Mouse (Mus musculus) T-cell, adult 66 days (primary cell): ENCODE data around the gene Slc27a4. TPM values are rescaled to one million over a fixed set of nuclear protein-coding genes. Genes with fewer than 3 reads are reported as not detected.

Experiments
- total RNA-seq, 2 experiments: library from RNA; stranded (reverse); gene quantifications; 3 replicates in 1 of 2; 4 replicates in 1 of 2; pipeline ENCODE4 v1.2.4; 2023

Slc27a4 gene
- total RNA-seq, result 10 to 100 TPM; 17.1 to 19.7 TPM

DNA sequence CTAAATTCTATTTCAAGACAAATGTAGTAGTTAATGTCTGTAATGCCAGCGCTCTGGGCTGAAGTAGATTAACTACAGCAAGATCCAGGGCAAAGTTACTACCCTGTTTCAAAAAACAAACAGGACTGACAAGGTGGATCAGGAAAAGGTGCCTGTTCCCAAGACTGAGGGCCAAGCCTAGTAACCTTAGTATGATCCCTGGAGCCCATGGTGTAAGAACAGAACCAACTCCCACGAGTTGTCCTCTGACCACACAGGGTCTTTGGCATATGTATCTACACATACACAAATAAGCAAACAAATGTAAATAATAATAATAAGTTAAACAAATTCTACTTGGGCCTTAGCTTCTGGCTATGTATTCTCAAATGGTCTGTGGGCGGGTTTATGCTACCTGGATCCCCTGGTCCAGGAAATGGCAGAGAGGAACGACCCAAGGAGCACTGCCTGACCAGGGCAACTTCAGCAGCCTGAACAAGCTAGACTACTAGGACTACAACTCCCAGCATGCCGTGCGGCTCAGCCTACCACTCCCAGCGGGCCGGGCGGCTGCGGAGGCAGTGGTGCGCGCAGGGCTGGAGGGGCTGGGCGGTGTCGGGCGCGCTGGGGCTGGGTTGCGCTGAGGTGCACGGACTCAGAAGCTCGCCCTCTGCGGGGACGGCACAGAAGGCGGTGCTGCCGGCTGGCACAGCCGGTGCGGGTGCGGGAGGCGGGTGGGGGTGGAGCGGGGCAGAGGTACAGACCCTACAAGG lies at the start of gene Slc27a4:
Slc27a4 (plus strand) TSS at position 560 of the 752 bp plus-strand sequence.

DNA sequence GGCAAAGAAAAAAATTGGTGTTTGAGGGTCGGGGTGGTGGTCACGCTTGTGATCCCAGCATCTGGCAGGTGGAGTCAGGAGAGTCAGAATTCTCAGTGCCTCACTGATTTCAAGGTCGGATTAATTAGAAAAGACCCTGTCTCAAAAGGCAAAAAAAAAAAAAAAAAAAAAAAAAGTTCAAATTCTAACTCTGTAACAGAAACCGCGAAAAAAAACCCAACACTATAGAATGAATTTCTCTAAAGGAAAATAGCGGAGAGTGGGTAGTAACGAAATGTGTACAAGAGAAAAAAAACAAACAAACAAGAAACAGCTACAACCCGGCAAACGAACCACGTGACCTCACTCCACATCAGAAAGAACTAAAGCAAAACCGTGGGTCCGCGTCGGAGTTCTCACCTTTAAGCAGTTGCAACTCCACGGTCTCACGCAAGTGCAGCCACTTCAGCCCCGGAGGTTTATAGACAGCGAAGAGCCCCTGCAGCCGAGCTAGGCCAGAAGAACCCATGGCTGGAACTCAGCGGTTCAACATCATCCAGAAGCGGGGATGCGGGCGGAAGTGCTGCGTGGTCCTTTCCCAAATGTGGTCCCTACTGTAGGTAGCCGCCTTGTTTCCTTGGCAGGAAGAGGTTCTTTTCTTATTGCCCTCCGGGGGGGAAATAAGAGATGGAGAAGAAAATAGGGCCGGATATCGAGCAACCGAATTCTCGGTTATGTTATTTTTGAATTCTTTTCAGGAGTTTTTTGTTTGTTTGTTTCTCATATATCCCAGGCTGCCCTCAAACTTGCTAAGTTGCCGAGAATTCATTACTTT lies 15.1 kb upstream of the Slc27a4 start, which contains the start of gene Coq4:
Coq4 (plus strand) TSS at position 390 of the 814 bp plus-strand sequence.

DNA sequence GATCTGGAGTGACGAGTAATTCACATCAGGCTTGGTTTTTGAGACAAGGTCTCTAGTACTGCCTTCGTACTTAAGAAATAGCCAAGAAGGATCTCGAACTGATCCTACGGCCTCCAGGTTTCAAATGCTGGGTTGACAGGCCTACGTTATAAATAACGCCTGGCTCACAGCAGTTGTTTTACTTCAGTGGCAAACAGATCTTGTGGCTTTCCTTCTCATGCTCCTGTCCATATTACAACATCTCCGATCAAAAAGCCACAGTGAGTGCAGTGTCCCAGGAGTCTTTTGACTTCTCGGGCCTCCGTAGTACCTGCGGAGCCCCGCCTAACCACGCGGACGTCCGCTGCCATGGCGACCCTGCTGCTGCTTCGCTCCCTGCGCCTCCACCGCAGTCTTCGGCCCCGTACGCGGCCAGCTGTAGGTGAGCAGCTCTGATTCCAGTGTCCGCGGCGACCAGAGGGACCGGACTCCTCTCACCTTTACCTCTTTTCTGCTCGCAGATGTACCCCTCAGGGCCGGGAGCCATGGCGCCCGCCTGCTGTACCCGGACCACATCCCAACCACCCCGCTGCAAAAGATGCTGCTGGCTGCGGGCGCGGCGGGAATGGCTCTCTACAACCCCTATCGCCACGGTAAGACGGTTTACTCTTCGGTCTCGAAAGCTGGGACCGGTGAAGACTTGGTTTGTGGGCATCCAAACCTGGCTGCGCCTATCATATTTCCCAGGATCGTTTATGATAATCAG lies 14.3 kb upstream of the Slc27a4 start, which contains the start of gene Trub2:
Trub2 (minus strand) TSS at position 566 of the 745 bp plus-strand sequence.

DNA sequence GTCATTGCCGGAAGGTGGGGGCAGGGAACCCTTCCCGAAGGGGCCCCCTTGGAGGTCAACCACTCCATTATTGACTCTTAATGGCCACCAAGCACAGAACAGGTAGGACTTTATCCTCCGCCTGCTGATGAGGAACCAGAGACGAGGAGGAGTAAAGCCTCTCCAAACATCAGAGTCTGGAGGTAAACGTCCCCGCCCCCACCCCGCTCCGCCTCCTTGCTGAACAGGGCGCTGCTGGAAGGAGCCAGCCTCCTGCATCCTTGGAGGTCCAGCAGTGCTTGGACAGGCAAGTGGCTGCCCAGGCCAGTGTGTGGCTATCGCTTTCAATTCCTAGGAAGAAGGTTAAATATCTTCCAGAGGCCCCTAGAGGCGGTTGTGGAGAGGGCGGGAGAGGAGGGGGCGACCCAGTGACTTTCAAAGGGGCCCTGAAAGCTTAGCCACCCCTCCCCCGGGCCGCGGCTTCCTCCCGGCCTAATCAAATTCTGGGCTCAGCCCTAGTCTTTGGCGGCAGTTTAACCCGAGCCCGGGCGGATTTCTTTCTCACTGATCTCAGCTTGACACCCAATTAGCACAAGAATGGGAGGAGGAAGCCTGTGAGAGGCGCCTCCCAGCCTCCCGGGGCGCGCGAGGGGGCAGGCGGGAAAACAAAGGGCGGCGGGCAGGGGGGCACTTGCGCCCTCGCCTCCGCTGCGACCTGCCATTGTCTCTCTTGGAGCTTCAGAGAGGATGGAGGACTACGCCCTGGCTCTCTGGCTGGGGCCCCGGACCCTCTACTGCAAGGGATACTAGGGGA lies 17.8 kb downstream of the Slc27a4 start, which contains the start of gene Urm1:
Urm1 (plus strand) TSS at position 51 of the 793 bp plus-strand sequence.

Other genes starting within 250 kb of the Slc27a4 start
- gene Rapgef1, start 182.9 kb upstream of the Slc27a4 start, total RNA-seq, result 100 to 1,000 TPM; 139 to 141 TPM
- not detected for gene Gm13420, start 50.9 kb upstream of the Slc27a4 start, total RNA-seq
- not detected for gene Gm13547, start 43.3 kb upstream of the Slc27a4 start, total RNA-seq
- gene Coq4, start 15.1 kb upstream of the Slc27a4 start, total RNA-seq, result 1 to 10 TPM; 7.7 to 8.0 TPM
- 10 to 100 TPM; 65.1 to 65.2 TPM for gene Trub2, start 14.1 kb upstream of the Slc27a4 start, total RNA-seq
- gene Urm1, start 17.4 kb downstream of the Slc27a4 start, total RNA-seq, result 10 to 100 TPM; 47.7 to 49.7 TPM
- gene Cercam, start 66.5 kb downstream of the Slc27a4 start, total RNA-seq, result 1 to 10 TPM; 4.4 to 7.3 TPM
- 10 to 100 TPM; 77.4 to 98.6 TPM for gene Odf2, start 86.6 kb downstream of the Slc27a4 start, total RNA-seq
- gene Gle1, start 132.8 kb downstream of the Slc27a4 start, total RNA-seq, result 100 to 1,000 TPM in 1 of 2 experiments, 10 to 100 TPM in 1; 83.8 to 105 TPM
- gene Sptan1, start 162.9 kb downstream of the Slc27a4 start, total RNA-seq, result 100 to 1,000 TPM; 286 to 298 TPM
- 1 to 10 TPM; 1.0 to 2.2 TPM for gene Wdr34, start 246.2 kb downstream of the Slc27a4 start, total RNA-seq